Comparison of ENCODE assay signal across 19 mouse cellular contexts in the genomic region with DNA sequence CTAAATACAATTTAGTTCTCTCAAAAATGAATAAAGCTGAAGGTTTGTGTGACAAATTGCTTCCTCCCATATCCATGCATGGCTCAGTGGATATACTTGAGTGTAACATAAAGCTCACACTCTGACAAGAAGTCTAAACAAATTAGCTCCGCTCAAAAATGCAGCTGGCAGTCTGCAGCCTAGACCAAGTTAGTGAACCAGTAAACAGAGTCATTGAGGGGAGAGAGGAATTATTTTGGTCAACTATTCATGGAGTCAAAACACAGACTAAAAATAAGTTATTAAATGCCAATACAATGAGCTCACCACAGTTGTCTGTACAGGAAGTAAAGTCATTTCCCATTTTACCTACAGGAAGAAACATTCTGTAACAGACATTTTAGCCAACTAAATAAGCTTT.
DNase-seq lines count a peak whose midpoint lies in the region; ATAC-seq lines count a peak whose summit lies in the region.
"Had no signal": no experiment of that assay in that cellular context is flagged by ENCODE, and none has a peak within 500 bp of the region (broad histone marks: within the 10 kb centered on the region; RNA-seq: fewer than 3 reads in every experiment).

No protein-coding gene starts in this region.

- no peak overlapping the region for H3K27ac ChIP-seq in lung, embryonic 16.5 days (ENCODE audit: low read length)
- no peak overlapping the region for H3K27ac ChIP-seq in embryonic facial prominence, embryonic 14.5 days (replicated peaks; ENCODE audit: low read depth, low read length)
- H3K27ac ChIP-seq: embryonic facial prominence, embryonic 13.5 days; hindbrain, embryonic 12.5 days; layer of hippocampus, adult 2 months; limb, embryonic 15.5 days; midbrain, embryonic 12.5 days had no signal

- DNase-seq in heart, postnatal 10 days, result peak; percentile 18 to 22
- no peak for DNase-seq in heart, adult 11 months
- DNase-seq in lung, adult 18-20 months, result no peak
- peak; percentile 54 for DNase-seq in embryonic facial prominence, embryonic 14.5 days (ENCODE audit: low spot score)
- no peak for DNase-seq in thymus, postnatal 36 days
- no peak for DNase-seq in ovary, postnatal 14 days (ENCODE audit: low spot score)
- DNase-seq: adrenal gland, postnatal 25 days; cerebellum, postnatal 36 days; gastrocnemius, postnatal 36 days; kidney, adult 11 months; liver, postnatal 0 days; thymus, adult 2 months had no signal

- no peak overlapping the region for H3K4me3 ChIP-seq in lung, embryonic 16.5 days (ENCODE audit: low read length)
- no peak overlapping the region for H3K4me3 ChIP-seq in embryonic facial prominence, embryonic 14.5 days (ENCODE audit: low read depth, low read length)
- H3K4me3 ChIP-seq: embryonic facial prominence, embryonic 13.5 days; hindbrain, embryonic 12.5 days; layer of hippocampus, adult 2 months; limb, embryonic 15.5 days; midbrain, embryonic 12.5 days; myocyte had no signal

- intact Hi-C loops in heart, postnatal 10 days (cut with DNase I), result loop anchor here (5.0 kb wide), 1 partner anchor 234 kb away; a partner anchor contains a TSS

- no peak overlapping the region for H3K4me2 ChIP-seq in lung, embryonic 16.5 days (ENCODE audit: low read depth, low read length)
- no peak overlapping the region for H3K4me2 ChIP-seq in embryonic facial prominence, embryonic 14.5 days (ENCODE audit: low read depth, low read length)
- H3K4me2 ChIP-seq: embryonic facial prominence, embryonic 13.5 days; hindbrain, embryonic 12.5 days; limb, embryonic 15.5 days; midbrain, embryonic 12.5 days had no signal

- WGBS in lung, embryonic 16.5 days, result 26% methylated on average over 1 of the region's 1 CpGs
- WGBS in embryonic facial prominence, embryonic 14.5 days, result 50% methylated on average over 1 of the region's 1 CpGs

- no peaks in the 10 kb centered on the region for H3K9me3 ChIP-seq in lung, embryonic 16.5 days (ENCODE audit: control insufficient read depth, low read length)
- no peaks in the 10 kb centered on the region for H3K9me3 ChIP-seq in embryonic facial prominence, embryonic 14.5 days (ENCODE audit: control insufficient read depth, low read length)
- H3K9me3 ChIP-seq: embryonic facial prominence, embryonic 13.5 days; hindbrain, embryonic 12.5 days; limb, embryonic 15.5 days; midbrain, embryonic 12.5 days had no signal

- no peak overlapping the region for H3K9ac ChIP-seq in lung, embryonic 16.5 days (ENCODE audit: low read length)
- no peak overlapping the region for H3K9ac ChIP-seq in embryonic facial prominence, embryonic 14.5 days (ENCODE audit: low read depth, low read length)
- H3K9ac ChIP-seq: embryonic facial prominence, embryonic 13.5 days; hindbrain, embryonic 12.5 days; limb, embryonic 15.5 days; liver, postnatal 0 days; midbrain, embryonic 12.5 days had no signal

- no peaks in the 10 kb centered on the region for H3K36me3 ChIP-seq in lung, embryonic 16.5 days (ENCODE audit: control insufficient read depth, insufficient read depth, low read length)
- no peaks in the 10 kb centered on the region for H3K36me3 ChIP-seq in embryonic facial prominence, embryonic 14.5 days (ENCODE audit: control insufficient read depth, insufficient read depth, low read length)
- H3K36me3 ChIP-seq: embryonic facial prominence, embryonic 13.5 days; hindbrain, embryonic 12.5 days; limb, embryonic 15.5 days; midbrain, embryonic 12.5 days had no signal

- no peaks in the 10 kb centered on the region for H3K4me1 ChIP-seq in lung, embryonic 16.5 days (replicated peaks; ENCODE audit: control insufficient read depth, insufficient read depth, low read length)
- no peaks in the 10 kb centered on the region for H3K4me1 ChIP-seq in embryonic facial prominence, embryonic 14.5 days (ENCODE audit: control insufficient read depth, insufficient read depth, low read length)
- H3K4me1 ChIP-seq: embryonic facial prominence, embryonic 13.5 days; hindbrain, embryonic 12.5 days; limb, embryonic 15.5 days; midbrain, embryonic 12.5 days had no signal

- peak; percentile 78 for ATAC-seq in lung, embryonic 16.5 days (ENCODE audit: low read depth)
- peak; percentile 53 for ATAC-seq in embryonic facial prominence, embryonic 14.5 days (ENCODE audit: low read depth)
- ATAC-seq: liver, postnatal 0 days had no signal

- no peaks in the 10 kb centered on the region for H3K27me3 ChIP-seq in lung, embryonic 16.5 days (ENCODE audit: control insufficient read depth, insufficient read depth, low read depth, low read length)
- no peaks in the 10 kb centered on the region for H3K27me3 ChIP-seq in embryonic facial prominence, embryonic 14.5 days (replicated peaks; ENCODE audit: control insufficient read depth, insufficient read depth, low read length)
- H3K27me3 ChIP-seq: embryonic facial prominence, embryonic 13.5 days; hindbrain, embryonic 12.5 days; limb, embryonic 15.5 days; midbrain, embryonic 12.5 days had no signal

Comparison
In these comparisons a context has a peak if more than half of its experiments do, and no peak if none do; other contexts are left out.
1. DNase-seq: peak in heart, postnatal 10 days (2 of 2) and embryonic facial prominence, embryonic 14.5 days (single experiment); none in heart, adult 11 months (single experiment), lung, adult 18-20 months (0 of 2), thymus, postnatal 36 days (0 of 2) and ovary, postnatal 14 days (single experiment).